Mouse (Mus musculus) layer of hippocampus, postnatal 10 days (tissue): ENCODE results near the gene Aff2. TPM values are rescaled to one million over a fixed set of nuclear protein-coding genes. Genes with fewer than 3 reads are reported as not detected.

Experiments
- DNase-seq, 2 experiments: peaks; one replicate each; pipeline ENCODE4 v3.0.0; 2021; ENCODE audit warnings: low spot score in 2 of 2
- long read RNA-seq: library from polyadenylated mRNA; stranded (forward); transcript quantifications from one replicate; pipeline ENCODE4 v2.0.0, GENCODE M21; 2023
- total RNA-seq, 2 experiments: library from RNA; stranded (reverse); gene quantifications; 2 replicates each; pipeline ENCODE4 v1.2.3; 2021

The Aff2 gene
- total RNA-seq, result 10 to 100 TPM; 19.8 to 21.2 TPM
- long read RNA-seq, partial matches to known transcripts, result 0 of 1 reads
- long read RNA-seq, other reads (novel, unspliced or antisense), result 1 of 1 reads

GRCm38 (mm10) chrX:69360238-69361054 lies at the start of gene Aff2:
TSS of gene Aff2 (plus strand) at chrX:69360294.
- DNase-seq, result peak; percentile 35 to 55

GRCm38 (mm10) chrX:69337296-69337695 lies 22.8 kb upstream of the Aff2 start:
- DNase-seq, result no peak

- no peak for DNase-seq
Measured at GRCm38 (mm10) chrX:69355621-69356020, 4.5 kb upstream of the Aff2 start.

GRCm38 (mm10) chrX:69359360-69359759 lies 734 bp upstream of the Aff2 start:
- DNase-seq, result peak; percentile 33 to 34

- DNase-seq, result peak in 1 of 2 experiments; percentile 13
Measured at GRCm38 (mm10) chrX:69359885-69360237, 233 bp upstream of the Aff2 start.

- DNase-seq, result peak in 1 of 2 experiments; percentile 8
Measured at GRCm38 (mm10) chrX:69361055-69361558, 1.0 kb downstream of the Aff2 start.

- DNase-seq, result no peak
Measured at GRCm38 (mm10) chrX:69364198-69364597, 4.1 kb downstream of the Aff2 start.

- DNase-seq, result no peak
Measured at GRCm38 (mm10) chrX:69373341-69373740, 13.2 kb downstream of the Aff2 start.

- DNase-seq, result no peak
Measured at GRCm38 (mm10) chrX:69389738-69390137, 29.6 kb downstream of the Aff2 start.

GRCm38 (mm10) chrX:69415043-69415442 lies 54.9 kb downstream of the Aff2 start:
- DNase-seq, result no peak

- DNase-seq, result no peak
Measured at GRCm38 (mm10) chrX:69438422-69438821, 78.3 kb downstream of the Aff2 start.

GRCm38 (mm10) chrX:69441937-69442336 lies 81.8 kb downstream of the Aff2 start:
- DNase-seq, result no peak

- DNase-seq, result no peak
Measured at GRCm38 (mm10) chrX:69460896-69461295, 100.8 kb downstream of the Aff2 start.

GRCm38 (mm10) chrX:69502061-69502460 lies 142.0 kb downstream of the Aff2 start:
- DNase-seq, result no peak

GRCm38 (mm10) chrX:69518040-69518575 lies 158.0 kb downstream of the Aff2 start:
- DNase-seq, result no peak

- no peak for DNase-seq
Measured at GRCm38 (mm10) chrX:69540811-69541210, 180.7 kb downstream of the Aff2 start.

GRCm38 (mm10) chrX:69579903-69580459 lies 219.9 kb downstream of the Aff2 start:
- no peak for DNase-seq

GRCm38 (mm10) chrX:69608793-69609192 lies 248.7 kb downstream of the Aff2 start:
- DNase-seq, result no peak

- no peak for DNase-seq
Measured at GRCm38 (mm10) chrX:69663038-69663437, 302.9 kb downstream of the Aff2 start.

- no peak for DNase-seq
Measured at GRCm38 (mm10) chrX:69666145-69666677, 306.1 kb downstream of the Aff2 start.

- no peak for DNase-seq
Measured at GRCm38 (mm10) chrX:69675691-69676090, 315.6 kb downstream of the Aff2 start.

GRCm38 (mm10) chrX:69698840-69699239 lies 338.7 kb downstream of the Aff2 start:
- no peak for DNase-seq
